Mouse (Mus musculus) olfactory bulb, adult 2 months (tissue): ENCODE results near the gene Ell2.

Experiments used
- CTCF ChIP-seq: fragments of 200-500 bp; IDR thresholded peaks from 2 replicates; pipeline ENCODE4 v1.5.1; 2012; ENCODE audit warnings: low read depth, mild to moderate bottlenecking, low read length, moderate library complexity; ENCODE audit not compliant: insufficient read depth
- POLR2A ChIP-seq: fragments of 200-500 bp; IDR thresholded peaks from 2 replicates; pipeline ENCODE4 v1.6.1; 2012; ENCODE audit warnings: mild to moderate bottlenecking, low read depth, low read length, moderate library complexity; ENCODE audit not compliant: insufficient read depth

- TF ChIP-seq CTCF (no peak), POLR2A (no peak)
Observed at GRCm38 (mm10) chr13:75789061-75789834, 82.7 kb downstream of the Ell2 start.
